Mouse (Mus musculus): ENCODE data around the gene Adap1.

Gene Adap1

GRCm38 (mm10) chr5:139325395-139325966 is at the start of gene Adap1:
TSS of gene Adap1 (minus strand) at chr5:139325622.
- in situ Hi-C loops (cut with MseI, MboI) = no loop called here

- in situ Hi-C loops (cut with MseI, MboI) = no loop called here
These were observed 49.4 kb upstream of the Adap1 start for GRCm38 (mm10) chr5:139374841-139375240.

GRCm38 (mm10) chr5:139373889-139374444 is 48.5 kb upstream of the Adap1 start:
- in situ Hi-C loops (cut with MseI, MboI) = no loop called here

- in situ Hi-C loops (cut with MseI, MboI) = no loop called here
These were observed 47.7 kb upstream of the Adap1 start for GRCm38 (mm10) chr5:139373126-139373525.

GRCm38 (mm10) chr5:139371631-139372401 is 46.4 kb upstream of the Adap1 start:
- in situ Hi-C loops (cut with MseI, MboI) = no loop called here

GRCm38 (mm10) chr5:139371118-139371517 is 45.7 kb upstream of the Adap1 start:
- in situ Hi-C loops (cut with MseI, MboI) = no loop called here

GRCm38 (mm10) chr5:139370336-139370735 is 44.9 kb upstream of the Adap1 start:
- in situ Hi-C loops (cut with MseI, MboI) = no loop called here

GRCm38 (mm10) chr5:139368638-139369320 is 43.4 kb upstream of the Adap1 start:
- in situ Hi-C loops (cut with MseI, MboI) = no loop called here

- in situ Hi-C loops (cut with MseI, MboI) = no loop called here
These were observed 42.5 kb upstream of the Adap1 start for GRCm38 (mm10) chr5:139367884-139368458.

GRCm38 (mm10) chr5:139366484-139366883 is 41.1 kb upstream of the Adap1 start:
- in situ Hi-C loops (cut with MseI, MboI) = no loop called here

GRCm38 (mm10) chr5:139365827-139366226 is 40.4 kb upstream of the Adap1 start:
- in situ Hi-C loops (cut with MseI, MboI) = no loop called here

- in situ Hi-C loops (cut with MseI, MboI) = no loop called here
These were observed 39.6 kb upstream of the Adap1 start for GRCm38 (mm10) chr5:139364911-139365571.

- in situ Hi-C loops (cut with MseI, MboI) = no loop called here
These were observed 39.0 kb upstream of the Adap1 start for GRCm38 (mm10) chr5:139364260-139364910.

- in situ Hi-C loops (cut with MseI, MboI) = no loop called here
These were observed 38.4 kb upstream of the Adap1 start for GRCm38 (mm10) chr5:139363858-139364257.

GRCm38 (mm10) chr5:139359244-139359643 is 33.8 kb upstream of the Adap1 start:
- in situ Hi-C loops (cut with MseI, MboI) = no loop called here

- in situ Hi-C loops (cut with MseI, MboI) = no loop called here
These were observed 33.2 kb upstream of the Adap1 start for GRCm38 (mm10) chr5:139358653-139359052.

- in situ Hi-C loops (cut with MseI, MboI) = no loop called here
These were observed 29.9 kb upstream of the Adap1 start for GRCm38 (mm10) chr5:139355235-139355772.

- in situ Hi-C loops (cut with MseI, MboI) = no loop called here
These were observed 28.5 kb upstream of the Adap1 start for GRCm38 (mm10) chr5:139353946-139354345.

- in situ Hi-C loops (cut with MseI, MboI) = no loop called here
These were observed 28.1 kb upstream of the Adap1 start for GRCm38 (mm10) chr5:139353496-139353895.

GRCm38 (mm10) chr5:139352317-139352716 is 26.9 kb upstream of the Adap1 start, which contains the start of gene Cyp2w1:
TSS of gene Cyp2w1 (plus strand) at chr5:139352617.
- in situ Hi-C loops (cut with MseI, MboI) = no loop called here

GRCm38 (mm10) chr5:139351628-139352027 is 26.2 kb upstream of the Adap1 start:
- in situ Hi-C loops (cut with MseI, MboI) = no loop called here

Measured in mouse trophoblast stem cell (cell line).